Mouse (Mus musculus) midbrain, embryonic 16.5 days (tissue): ENCODE data around the gene Cyb561d2. TPM values are rescaled to one million over a fixed set of nuclear protein-coding genes. Genes with fewer than 3 reads are reported as not detected.

ENCODE experiments used
- ATAC-seq: fragments of 200-750 bp; cut with Nextera tagmentation; 2 replicates; pipeline ENCODE4 v1.8.0; 2017; ENCODE audit warnings: moderate TSS enrichment
- H3K27ac ChIP-seq: fragments of 300-500 bp; sonication (generic); 2 replicates; pipeline ENCODE4 v1.5.1; 2014; ENCODE audit warnings: mild to moderate bottlenecking, low read length, mixed read lengths
- H3K27me3 ChIP-seq: fragments of 300-500 bp; sonication (generic); 2 replicates; pipeline ENCODE4 v1.6.1; 2014; ENCODE audit warnings: low read depth, low read length, mixed read lengths; ENCODE audit not compliant: control insufficient read depth, insufficient read depth
- H3K36me3 ChIP-seq: fragments of 300-500 bp; sonication (generic); 2 replicates; pipeline ENCODE4 v1.6.1; 2014; ENCODE audit warnings: mild to moderate bottlenecking, low read length, moderate library complexity, mixed read lengths; ENCODE audit not compliant: control insufficient read depth, insufficient read depth
- H3K4me1 ChIP-seq: fragments of 300-500 bp; sonication (generic); 2 replicates; pipeline ENCODE4 v1.6.1; 2014; ENCODE audit warnings: mild to moderate bottlenecking, low read length, mixed read lengths; ENCODE audit not compliant: control insufficient read depth, insufficient read depth
- H3K4me2 ChIP-seq: fragments of 300-500 bp; sonication (generic); 2 replicates; pipeline ENCODE4 v1.6.1; 2014; ENCODE audit warnings: mild to moderate bottlenecking, low read length, mixed read lengths
- H3K4me3 ChIP-seq: fragments of 300-500 bp; sonication (generic); 2 replicates; pipeline ENCODE4 v1.5.1; 2014; ENCODE audit warnings: low read depth, mild to moderate bottlenecking, low read length, moderate library complexity, mixed read lengths
- H3K9ac ChIP-seq: fragments of 300-500 bp; sonication (generic); 2 replicates; pipeline ENCODE4 v1.6.1; 2014; ENCODE audit warnings: low read depth, low read length, mixed read lengths
- H3K9me3 ChIP-seq: fragments of 300-500 bp; sonication (generic); replicated peaks from 2 replicates; pipeline ENCODE4 v1.6.1; 2014; ENCODE audit warnings: mild to moderate bottlenecking, low read length, mixed read lengths; ENCODE audit not compliant: control insufficient read depth, poor library complexity, severe bottlenecking
- WGBS: fragments of 180-500 bp; shearing (Covaris S2); extraction: QIAGEN DNeasy Blood & Tissue Kit; methylation state at CpG from one replicate; pipeline ENCODE4 v1.1.7; 2014; 5-methylcytosine and 5-hydroxymethylcytosine counted together
- polyA plus RNA-seq: library from polyadenylated mRNA; unstranded; fragments of >200 nt; fragmentation: Nextera tagmentation; extraction: Ambion mirVana; gene quantifications from 2 replicates; pipeline ENCODE4 v1.2.1, GENCODE M21; 2015

The Cyb561d2 gene
- polyA plus RNA-seq, 1 experiment from 2014 or later, result 50.7 TPM

DNA sequence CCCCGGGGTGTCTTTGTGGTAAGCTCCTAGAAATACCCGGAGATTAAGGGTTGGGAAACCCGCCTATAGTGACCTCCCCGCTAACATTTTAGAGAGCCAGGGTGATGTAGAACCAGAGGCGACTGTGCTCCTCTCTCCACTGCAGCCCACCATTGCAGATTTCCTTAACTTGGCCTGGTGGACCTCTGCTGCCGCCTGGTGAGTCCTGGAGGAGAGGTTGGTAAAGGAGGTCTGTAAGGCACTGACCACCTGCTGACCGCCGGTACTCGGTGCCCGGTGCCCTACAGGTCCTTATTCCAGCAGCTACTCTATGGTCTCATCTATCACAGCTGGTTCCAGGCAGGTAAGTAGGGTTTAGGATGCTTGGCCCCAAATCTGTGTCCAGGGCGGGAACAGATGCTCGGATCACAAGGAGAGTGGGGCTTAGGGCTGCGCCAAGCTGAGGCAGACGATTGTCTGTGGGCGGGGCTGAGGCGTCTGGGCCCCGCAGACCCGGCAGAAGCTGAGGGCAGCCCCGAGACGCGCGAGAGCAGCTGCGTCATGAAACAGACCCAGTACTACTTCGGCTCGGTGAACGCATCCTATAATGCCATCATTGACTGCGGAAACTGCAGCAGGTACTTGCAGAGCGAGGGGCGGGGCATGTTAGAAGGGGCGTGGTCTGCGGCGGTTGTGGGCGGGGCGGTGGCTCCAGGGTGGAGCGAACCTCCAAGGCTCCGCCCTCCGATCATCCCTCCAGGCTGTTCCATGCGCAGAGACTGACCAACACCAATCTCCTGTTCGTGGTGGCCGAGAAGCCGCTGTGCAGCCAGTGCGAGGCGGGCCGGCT, 15.6 kb downstream of the Cyb561d2 start:
- Histone ChIP-seq H3K27me3 (peaks cover 10% of the 10 kb centered on the region), H3K4me1 (peaks cover 14% of the 10 kb centered on the region; the same call in 1 of the 2 replicates), H3K27ac (no peak overlapping the region), H3K4me3 (peak overlapping the region; percentile 26), H3K9me3 (no peaks in the 10 kb centered on the region), H3K36me3 (peaks cover 3% of the 10 kb centered on the region), H3K9ac (peak overlapping the region; percentile 48; the same call in 1 of the 2 replicates), H3K4me2 (peak overlapping the region; percentile 53)
- peak; percentile 44 for ATAC-seq
- 7% methylated on average over 44 of the region's 44 CpGs for WGBS

- H3K4me3 ChIP-seq, result no peak overlapping the region
- peak overlapping the region; percentile 16; the same call in 1 of the 2 replicates for H3K9ac ChIP-seq
- 34% methylated on average over 2 of the region's 2 CpGs for WGBS
- H3K36me3 ChIP-seq, result peaks cover 10% of the 10 kb centered on the region
- no peak for ATAC-seq
- H3K4me1 ChIP-seq, result peaks cover 17% of the 10 kb centered on the region
- peaks cover 10% of the 10 kb centered on the region for H3K27me3 ChIP-seq
- no peaks in the 10 kb centered on the region for H3K9me3 ChIP-seq
- peak overlapping the region; percentile 53; the same call in 1 of the 2 replicates for H3K27ac ChIP-seq
- no peak overlapping the region for H3K4me2 ChIP-seq
These were observed 19.6 kb downstream of the Cyb561d2 start for GRCm38 (mm10) chr9:107522400-107522711.

DNA sequence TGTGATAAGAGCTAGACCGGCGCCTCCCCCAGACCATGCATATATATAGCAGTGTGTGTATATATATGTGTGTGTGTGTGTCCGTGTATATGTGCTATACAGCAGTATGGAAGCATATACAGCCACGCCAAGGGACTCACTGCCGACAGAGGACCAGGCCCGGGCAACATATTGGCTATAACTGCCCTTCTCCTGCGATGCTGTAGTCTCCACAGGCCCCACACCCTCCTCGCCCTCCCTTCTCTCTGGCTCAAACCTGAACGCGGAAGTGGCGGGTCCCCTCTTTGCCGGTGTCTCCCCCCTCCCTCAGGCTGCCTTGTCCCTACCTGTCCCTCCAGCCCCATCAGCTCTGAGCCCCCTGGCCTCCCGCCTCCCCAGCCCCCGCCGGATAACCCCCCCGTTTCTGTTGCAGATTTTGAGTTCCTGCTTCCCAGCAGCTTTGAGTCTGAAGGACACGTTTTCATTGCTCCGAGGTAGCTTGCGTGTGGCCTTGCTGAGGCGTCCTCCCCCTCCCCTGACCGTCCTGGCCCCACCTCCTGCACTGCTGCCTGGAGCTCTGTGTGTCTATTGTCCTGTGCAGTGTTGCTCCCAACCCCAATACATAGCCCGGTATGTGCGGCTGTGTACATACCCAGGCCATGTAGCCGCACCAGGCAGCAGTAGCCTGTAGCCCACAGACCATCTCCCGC, 20.1 kb downstream of the Cyb561d2 start:
- peaks cover 15% of the 10 kb centered on the region for H3K4me1 ChIP-seq
- no peak overlapping the region for H3K4me3 ChIP-seq
- no peaks in the 10 kb centered on the region for H3K9me3 ChIP-seq
- peak overlapping the region; percentile 16; the same call in 1 of the 2 replicates for H3K9ac ChIP-seq
- H3K4me2 ChIP-seq, result 0 out of 2 replicates have a peak overlapping the region, but pooled peaks have one; percentile 1
- peaks cover 10% of the 10 kb centered on the region for H3K27me3 ChIP-seq
- peak overlapping the region; percentile 53; the same call in 1 of the 2 replicates for H3K27ac ChIP-seq
- H3K36me3 ChIP-seq, result peaks cover 10% of the 10 kb centered on the region
- ATAC-seq, result peak; percentile 12; the same call in 1 of the 2 replicates
- 24% methylated on average over 25 of the region's 25 CpGs for WGBS

- ATAC-seq, result no peak
- Histone ChIP-seq H3K4me1 (peaks cover 12% of the 10 kb centered on the region), H3K36me3 (peaks cover 10% of the 10 kb centered on the region), H3K4me3 (no peak overlapping the region), H3K27ac (peak overlapping the region; percentile 66; the same call in 1 of the 2 replicates), H3K9me3 (no peaks in the 10 kb centered on the region), H3K4me2 (no peak overlapping the region), H3K27me3 (peaks cover 10% of the 10 kb centered on the region), H3K9ac (peak overlapping the region; percentile 21; the same call in 1 of the 2 replicates)
- 53% methylated on average over 5 of the region's 5 CpGs for WGBS
These were observed 20.8 kb downstream of the Cyb561d2 start for GRCm38 (mm10) chr9:107521190-107521589.

- WGBS, result 25% methylated on average over 6 of the region's 6 CpGs
- H3K27ac ChIP-seq, result no peak overlapping the region
- H3K4me2 ChIP-seq, result no peak overlapping the region
- peaks cover 7% of the 10 kb centered on the region for H3K27me3 ChIP-seq
- H3K36me3 ChIP-seq, result peaks cover 10% of the 10 kb centered on the region
- peaks cover 12% of the 10 kb centered on the region for H3K4me1 ChIP-seq
- H3K9ac ChIP-seq, result no peak overlapping the region
- no peaks in the 10 kb centered on the region for H3K9me3 ChIP-seq
- H3K4me3 ChIP-seq, result no peak overlapping the region
- ATAC-seq, result no peak
These were observed 21.7 kb downstream of the Cyb561d2 start for GRCm38 (mm10) chr9:107520331-107520730.

GRCm38 (mm10) chr9:107514303-107514955, 27.6 kb downstream of the Cyb561d2 start:
- 24% methylated on average over 14 of the region's 14 CpGs for WGBS
- H3K36me3 ChIP-seq, result peaks cover 6% of the 10 kb centered on the region
- H3K4me3 ChIP-seq, result no peak overlapping the region
- H3K9ac ChIP-seq, result no peak overlapping the region
- no peaks in the 10 kb centered on the region for H3K27me3 ChIP-seq
- ATAC-seq, result peak; percentile 63
- no peak overlapping the region for H3K4me2 ChIP-seq
- H3K4me1 ChIP-seq, result peaks cover 13% of the 10 kb centered on the region; the same call in 1 of the 2 replicates
- no peaks in the 10 kb centered on the region for H3K9me3 ChIP-seq
- H3K27ac ChIP-seq, result no peak overlapping the region

DNA sequence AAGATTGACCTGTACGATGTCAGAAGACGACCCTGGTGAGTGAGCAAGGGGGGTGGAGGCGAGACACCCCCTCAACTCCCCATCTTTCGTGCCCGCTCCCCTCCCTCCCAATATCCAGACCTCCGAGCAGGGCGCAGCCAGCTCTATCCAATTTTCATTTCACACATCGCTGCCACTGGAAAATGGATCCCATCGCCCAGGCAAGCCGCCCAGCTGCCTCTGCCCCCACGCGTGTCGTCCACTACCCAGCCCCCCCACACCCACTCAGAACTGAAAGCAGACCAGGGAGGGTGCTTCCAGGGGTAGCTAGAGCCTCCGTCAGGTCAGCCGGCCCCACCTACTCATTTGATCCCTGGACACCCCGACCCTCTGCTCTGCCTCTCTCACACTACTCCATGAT, 29.7 kb downstream of the Cyb561d2 start:
- H3K27me3 ChIP-seq, result no peaks in the 10 kb centered on the region
- H3K27ac ChIP-seq, result peak overlapping the region; percentile 50; the same call in 1 of the 2 replicates
- ATAC-seq, result no peak
- no peak overlapping the region for H3K4me2 ChIP-seq
- WGBS, result 47% methylated on average over 16 of the region's 16 CpGs
- peaks cover 20% of the 10 kb centered on the region for H3K4me1 ChIP-seq
- H3K9me3 ChIP-seq, result no peaks in the 10 kb centered on the region
- no peak overlapping the region for H3K9ac ChIP-seq
- no peaks in the 10 kb centered on the region for H3K36me3 ChIP-seq
- no peak overlapping the region for H3K4me3 ChIP-seq

DNA sequence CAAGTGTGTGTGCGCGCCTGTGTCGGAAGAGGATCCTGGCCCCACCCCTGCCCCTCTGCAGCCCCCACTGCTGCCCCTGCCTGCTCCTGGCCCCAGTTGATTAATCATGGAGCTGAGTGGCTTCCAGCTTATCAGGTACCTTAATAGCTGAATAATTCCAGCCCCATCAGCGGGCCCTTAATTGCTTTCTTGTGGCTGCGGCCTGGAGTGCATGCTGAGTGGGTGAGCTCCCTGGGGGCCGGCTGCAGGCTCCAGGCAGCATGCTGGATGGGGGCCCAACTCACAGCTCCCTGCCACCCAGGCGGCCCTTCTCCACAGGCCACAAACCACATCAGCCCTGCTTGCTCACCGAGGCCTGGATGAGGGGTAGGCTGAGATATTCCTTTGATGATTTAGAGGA, 30.6 kb downstream of the Cyb561d2 start:
- Histone ChIP-seq H3K4me2 (no peak overlapping the region), H3K4me1 (peaks cover 24% of the 10 kb centered on the region), H3K4me3 (no peak overlapping the region), H3K27ac (peak overlapping the region; percentile 50), H3K36me3 (no peaks in the 10 kb centered on the region), H3K9ac (no peak overlapping the region; the same call in 1 of the 2 replicates), H3K9me3 (no peaks in the 10 kb centered on the region), H3K27me3 (no peaks in the 10 kb centered on the region)
- no peak for ATAC-seq
- 37% methylated on average over 8 of the region's 8 CpGs for WGBS
